Mouse (Mus musculus) T-helper 2 cell (primary cell): ENCODE results near the gene Slc13a3.
"Not testable (repeated sequence)": the region's sequence is repeated elsewhere in the genome, so short reads cannot be mapped to it uniquely, and the experiment has no call there.

Experiments used
- in situ Hi-C: fragments of 300-600 bp; cut with MboI, MseI; formaldehyde crosslinking; loops from one replicate; pipeline ENCODE4 v1.15.1; 2025; ENCODE audit warnings: high pct_unique_total_duplicates

Slc13a3 gene

DNA sequence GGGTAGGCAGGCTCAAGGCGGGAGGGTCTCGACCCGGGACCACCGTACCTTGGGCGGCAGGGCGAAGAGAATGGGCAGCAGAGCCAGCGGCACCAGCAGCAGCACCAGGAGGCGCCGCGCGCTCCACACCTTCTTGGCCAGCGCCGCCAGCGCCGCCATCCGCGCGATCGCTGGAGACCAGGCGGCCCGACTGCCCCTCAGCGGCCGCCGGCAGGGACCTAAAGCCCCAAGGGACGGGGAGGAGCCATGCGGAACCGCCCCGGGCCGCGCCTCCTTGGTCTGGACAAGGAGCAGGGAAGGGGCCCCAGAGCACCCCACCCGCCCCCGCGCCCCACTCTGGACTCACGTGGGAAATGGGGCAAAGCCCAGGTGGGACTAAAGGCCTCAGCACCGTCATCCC is at the start of gene Slc13a3:
Gene Slc13a3 (minus strand): TSS at position 228 of the 400 bp plus-strand sequence.
- in situ Hi-C loops = no loop called here

DNA sequence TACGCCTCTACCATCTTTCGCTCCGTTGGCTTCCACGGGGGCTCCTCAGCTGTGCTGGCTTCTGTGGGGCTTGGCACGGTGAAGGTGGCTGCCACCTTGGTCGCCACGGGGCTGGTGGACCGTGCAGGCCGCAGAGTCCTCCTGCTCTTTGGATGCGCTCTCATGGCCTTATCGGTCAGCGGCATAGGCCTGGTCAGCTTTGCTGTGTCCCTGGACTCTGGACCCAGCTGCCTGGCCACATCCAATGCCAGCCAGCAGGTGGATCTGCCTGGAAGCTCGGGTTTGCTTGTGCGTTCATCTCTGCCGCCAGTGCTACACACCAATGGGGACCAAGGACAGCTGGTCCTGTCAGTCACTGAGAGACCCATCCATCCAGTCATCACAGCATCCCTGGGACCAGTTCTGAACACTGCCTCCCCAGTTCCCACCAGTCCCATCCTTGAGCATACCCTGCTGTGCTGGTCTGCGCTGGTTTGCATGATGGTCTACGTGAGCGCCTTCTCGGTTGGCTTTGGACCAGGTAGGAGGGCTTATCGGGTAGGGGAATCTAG is 42.2 kb upstream of the Slc13a3 start:
- in situ Hi-C loops = no loop called here

- in situ Hi-C loops = no loop called here
Observed at GRCm38 (mm10) chr2:165512870-165513600, 40.0 kb upstream of the Slc13a3 start.

DNA sequence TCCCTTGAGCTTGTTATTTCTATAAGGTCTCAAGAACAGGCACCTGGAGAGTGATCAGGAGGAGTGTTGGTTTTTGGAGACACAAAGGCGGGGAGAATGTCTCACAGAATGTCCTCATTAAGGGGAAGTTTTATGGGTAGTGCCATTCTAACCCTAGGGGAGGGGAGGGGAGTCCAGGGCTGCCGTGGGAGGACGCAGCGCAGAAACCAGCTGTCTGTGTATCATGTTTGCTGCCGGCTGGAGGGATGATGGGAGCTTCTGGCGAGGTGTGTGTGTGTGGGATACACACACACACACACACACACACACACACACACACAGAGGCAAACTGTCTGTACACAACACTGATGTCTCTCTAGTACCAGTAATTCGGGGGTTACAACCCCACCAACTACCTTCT is 39.4 kb upstream of the Slc13a3 start:
- in situ Hi-C loops = no loop called here

DNA sequence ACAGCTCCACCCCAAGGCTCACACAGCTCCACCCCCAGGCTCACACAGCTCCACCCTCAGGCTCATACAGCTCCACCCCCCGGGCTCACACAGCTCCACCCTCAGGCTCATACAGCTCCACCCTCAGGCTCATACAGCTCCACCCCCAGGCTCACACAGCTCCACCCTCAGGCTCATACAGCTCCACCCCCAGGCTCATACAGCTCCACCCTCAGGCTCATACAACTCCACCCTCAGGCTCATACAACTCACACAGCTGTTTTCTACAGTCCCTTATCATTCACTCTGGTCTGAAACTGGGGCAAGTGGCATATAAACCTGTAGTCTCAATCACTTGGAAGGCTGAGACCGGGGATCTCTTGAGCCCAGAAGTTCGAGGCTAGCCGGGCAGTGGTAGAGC is 38.5 kb upstream of the Slc13a3 start:
- in situ Hi-C loops = not testable (repeated sequence)

- in situ Hi-C loops = not testable (repeated sequence)
Observed at GRCm38 (mm10) chr2:165510914-165511458, 38.0 kb upstream of the Slc13a3 start.

DNA sequence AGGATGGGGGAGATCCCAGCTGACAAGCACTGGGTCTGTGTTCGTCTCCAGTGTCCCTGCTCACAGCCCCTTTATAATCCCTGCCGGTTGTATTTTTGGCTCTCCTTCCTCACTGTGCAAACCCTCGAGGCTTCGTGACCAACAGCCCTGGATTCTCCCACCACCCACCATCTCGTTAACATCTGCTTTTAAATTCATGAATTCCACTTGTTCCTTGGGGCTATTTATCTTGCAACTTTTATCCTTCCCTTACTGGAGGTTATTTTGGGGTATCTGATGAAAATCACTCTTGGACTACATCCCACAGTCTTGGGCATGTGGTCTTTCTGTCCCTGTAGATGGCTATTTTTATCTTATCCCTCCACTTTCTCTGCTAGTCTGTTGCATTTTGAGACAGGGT is 37.4 kb upstream of the Slc13a3 start:
- in situ Hi-C loops = no loop called here

DNA sequence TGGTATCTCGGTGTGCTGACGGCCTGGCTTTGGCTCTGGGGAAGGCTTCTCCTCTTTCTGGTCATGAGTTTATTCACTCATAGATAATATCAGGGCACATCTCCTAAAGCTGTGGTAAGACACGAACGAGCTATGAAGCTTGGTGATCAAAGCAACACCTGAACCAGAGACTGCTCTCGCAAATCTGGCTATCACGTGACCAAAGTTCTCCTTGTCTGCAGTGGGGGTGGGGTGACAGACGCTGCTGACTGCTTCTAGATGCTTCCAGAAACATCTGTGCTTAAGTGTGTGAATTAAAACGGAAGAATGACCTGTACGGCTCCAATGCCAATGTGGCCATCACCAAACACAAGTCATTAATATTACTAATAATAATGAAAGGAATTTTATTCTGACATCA is 36.7 kb upstream of the Slc13a3 start:
- in situ Hi-C loops = no loop called here

- in situ Hi-C loops = loop anchor here (5.0 kb wide), 1 partner anchor 141 kb away; no protein-coding TSS in a partner anchor
Observed at GRCm38 (mm10) chr2:165503259-165504203, 30.5 kb upstream of the Slc13a3 start, which contains the start of gene Slc2a10. Slc2a10 (plus strand) TSS chr2:165503787.

- in situ Hi-C loops = no loop called here
Observed at GRCm38 (mm10) chr2:165498816-165499215, 25.8 kb upstream of the Slc13a3 start.

DNA sequence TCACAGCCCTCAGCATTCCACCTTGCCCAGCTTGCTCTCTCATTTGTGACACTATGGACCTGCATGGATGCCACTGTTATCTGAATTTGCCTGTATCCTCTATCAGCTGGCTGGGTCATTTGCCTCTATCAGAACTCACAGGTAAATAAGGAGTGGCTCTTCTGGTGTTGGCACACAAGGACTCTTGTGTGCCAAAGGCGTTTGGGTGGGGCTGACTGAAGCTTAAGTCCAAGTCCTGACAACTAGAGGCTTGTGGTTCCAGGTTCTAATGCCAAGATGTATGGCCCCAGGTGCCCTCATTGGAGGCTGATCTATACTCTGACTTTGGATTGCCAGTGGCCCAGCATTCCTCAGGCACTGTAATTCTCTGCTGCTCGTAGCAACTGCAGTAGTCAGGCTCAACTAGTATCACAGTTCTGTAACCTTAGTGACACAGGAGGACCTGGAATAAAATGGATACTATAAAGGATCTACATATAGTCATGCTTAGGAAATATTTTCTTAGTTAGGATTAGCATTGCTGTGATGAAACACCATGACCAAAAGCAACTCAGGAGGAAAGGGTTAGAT is 24.8 kb upstream of the Slc13a3 start:
- in situ Hi-C loops = no loop called here

DNA sequence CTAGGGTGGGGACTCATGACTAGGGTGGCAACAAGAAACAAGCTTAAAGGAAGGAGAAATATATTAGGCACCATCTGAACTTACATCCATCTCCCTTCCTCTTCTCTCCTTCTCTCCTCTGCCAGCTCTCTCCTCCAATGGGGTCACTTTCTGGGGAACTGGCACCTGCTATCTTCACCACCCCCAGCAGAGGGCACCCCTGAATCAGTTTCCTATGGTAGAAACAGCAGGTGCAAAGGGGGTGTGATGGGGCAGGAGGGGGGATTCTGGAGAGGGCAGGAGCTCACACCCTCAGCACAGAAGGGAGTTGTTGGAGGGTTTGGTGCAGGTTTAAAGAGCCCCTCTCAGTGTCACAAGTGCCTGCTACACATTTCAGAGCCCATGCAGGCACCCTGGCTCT is 23.2 kb upstream of the Slc13a3 start:
- in situ Hi-C loops = no loop called here

- in situ Hi-C loops = loop anchor here (5.0 kb wide), 1 partner anchor 1303 kb away; no protein-coding TSS in a partner anchor
Observed at GRCm38 (mm10) chr2:165494495-165494894, 21.5 kb upstream of the Slc13a3 start.

- in situ Hi-C loops = loop anchor here (5.0 kb wide), 1 partner anchor 1304 kb away; no protein-coding TSS in a partner anchor
Observed at GRCm38 (mm10) chr2:165493587-165494210, 20.7 kb upstream of the Slc13a3 start.

DNA sequence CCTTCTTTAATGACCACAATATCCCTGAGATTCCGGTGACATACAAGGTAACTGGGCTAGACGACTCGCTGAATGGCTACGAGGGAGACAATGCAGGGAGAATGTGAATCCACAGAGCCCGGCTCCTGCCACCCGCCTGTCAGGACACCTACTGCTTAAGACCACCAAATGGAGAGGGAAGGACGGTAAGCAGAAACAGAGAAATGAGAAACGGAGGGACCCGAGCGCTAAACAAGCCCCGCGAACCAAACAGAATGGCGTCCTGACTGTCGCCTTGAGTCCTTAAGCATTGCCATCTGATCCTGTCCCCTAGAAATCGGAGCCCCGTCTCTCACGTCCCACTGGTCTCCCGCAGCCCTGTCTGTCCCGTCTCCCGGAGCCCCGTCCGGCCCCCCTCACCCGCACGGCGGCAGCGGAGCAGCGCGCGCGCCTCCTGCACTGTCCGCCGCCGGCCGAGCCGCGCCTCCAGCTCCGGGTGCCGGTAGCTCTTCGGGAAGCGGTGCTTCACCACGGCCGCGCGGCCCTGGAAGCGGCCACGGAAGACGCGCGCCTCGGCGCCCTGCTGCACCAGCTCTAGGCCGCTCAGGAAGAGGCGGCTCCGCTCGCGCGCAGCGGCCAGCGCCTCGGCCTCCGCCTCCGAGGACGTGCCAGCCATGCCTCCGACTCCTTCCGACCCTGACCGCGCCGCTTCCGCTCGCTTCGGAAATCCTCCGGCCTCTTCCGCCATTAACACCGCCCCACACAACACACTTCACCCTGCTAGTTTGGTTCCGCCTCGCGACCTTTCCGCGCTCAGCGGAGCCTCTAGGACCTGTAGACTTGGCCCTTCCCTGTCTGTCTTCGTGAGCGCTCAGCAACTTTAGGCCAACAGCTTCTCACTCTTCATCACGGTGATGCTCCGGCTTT is 19.9 kb upstream of the Slc13a3 start, which contains the start of gene Trp53rka:
Gene Trp53rka (minus strand): TSS at position 677 of the 906 bp plus-strand sequence.
- in situ Hi-C loops = loop anchor here (5.0 kb wide), 1 partner anchor 1304 kb away; no protein-coding TSS in a partner anchor

GRCm38 (mm10) chr2:165486881-165487535 is 14.0 kb upstream of the Slc13a3 start:
- in situ Hi-C loops = no loop called here

DNA sequence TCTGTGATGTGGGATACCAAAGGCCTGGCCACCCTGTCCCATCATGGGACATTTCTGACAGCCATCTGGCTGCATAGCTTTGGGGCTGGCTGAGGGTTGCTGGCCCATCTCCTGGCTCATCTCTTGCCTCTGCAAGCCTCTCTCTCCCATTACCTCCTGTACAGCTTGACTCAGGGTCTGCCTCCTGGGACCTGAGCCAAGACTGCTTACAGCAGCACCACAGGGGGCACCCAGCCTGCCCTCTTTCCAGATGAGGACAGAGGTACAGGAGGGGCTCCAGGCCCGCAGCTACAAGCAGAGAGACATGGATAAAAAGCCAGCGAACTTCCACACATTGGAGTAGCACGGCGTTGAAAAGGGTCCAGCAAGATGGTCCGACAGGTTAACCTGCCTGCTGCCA is 13.4 kb upstream of the Slc13a3 start:
- in situ Hi-C loops = no loop called here

- in situ Hi-C loops = no loop called here
Observed at GRCm38 (mm10) chr2:165485826-165486225, 12.8 kb upstream of the Slc13a3 start.

DNA sequence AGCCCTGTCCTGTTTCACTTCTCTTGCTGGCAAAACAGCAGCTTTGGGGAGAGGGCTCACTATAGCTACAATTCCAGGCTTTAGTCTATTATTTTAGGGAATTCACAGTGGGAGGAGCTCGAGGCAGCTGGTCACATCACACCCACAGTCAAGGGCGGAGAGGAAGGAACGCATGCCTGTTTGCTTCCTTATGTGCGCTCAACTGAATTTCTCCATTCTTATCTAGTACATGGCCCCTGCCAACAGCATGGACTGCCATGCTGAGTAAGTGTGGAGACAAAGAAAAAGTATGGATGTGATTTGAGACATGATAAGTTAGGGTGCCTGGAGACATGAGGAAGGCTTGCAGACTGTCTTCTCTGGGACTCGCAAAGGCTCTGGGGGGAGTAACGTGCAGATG is 11.1 kb upstream of the Slc13a3 start:
- in situ Hi-C loops = no loop called here
